Mouse (Mus musculus) C3H10T1/2 (cell line): ENCODE measurements around the gene Ubxn7. TPM values are rescaled to one million over a fixed set of nuclear protein-coding genes. Genes with fewer than 3 reads are reported as not detected.

Experiments used
- polyA plus RNA-seq, 2 experiments: library from polyadenylated mRNA; unstranded; fragments of >200 nt; fragmentation: generic; extraction: Trizol; gene quantifications; one replicate each; pipeline ENCODE4 v1.2.1; 2012; ENCODE audit warnings: missing spikeins in 2 of 2

Gene Ubxn7
- polyA plus RNA-seq: 1 to 10 TPM in 1 of 2 experiments, under 1 TPM in 1; 0.32 to 3.5 TPM

DNA sequence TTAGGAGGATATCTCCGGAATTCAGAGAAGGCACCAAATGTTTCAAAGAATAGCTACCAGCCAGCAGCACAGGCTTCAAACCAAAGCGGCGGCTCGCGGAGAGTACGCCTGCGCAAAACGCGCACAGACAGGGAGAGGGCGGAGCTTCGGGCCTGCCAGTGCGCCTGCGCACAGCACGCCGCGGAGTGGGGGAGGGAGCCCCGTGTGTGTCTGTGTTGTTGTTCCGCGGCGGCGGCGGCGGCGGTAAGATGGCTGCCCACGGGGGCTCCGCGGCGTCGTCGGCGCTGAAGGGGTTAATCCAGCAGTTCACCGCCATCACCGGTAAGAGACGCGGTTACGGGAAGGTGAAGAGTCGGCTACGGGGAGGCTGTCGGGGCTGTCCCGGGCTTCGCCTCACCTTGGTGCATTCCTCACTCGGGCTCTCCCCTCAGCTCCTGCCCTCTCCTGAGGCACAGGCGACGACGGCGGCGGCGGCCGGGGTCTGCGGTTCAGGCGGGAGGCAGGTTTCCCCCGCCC lies at the start of gene Ubxn7:
TSS of gene Ubxn7 (plus strand) at position 218 of the 516 bp plus-strand sequence.

GRCm38 (mm10) chr16:32400267-32400666 lies 68.2 kb downstream of the Ubxn7 start, which contains the start of gene Tm4sf19:
Tm4sf19 (plus strand) TSS chr16:32400506.

DNA sequence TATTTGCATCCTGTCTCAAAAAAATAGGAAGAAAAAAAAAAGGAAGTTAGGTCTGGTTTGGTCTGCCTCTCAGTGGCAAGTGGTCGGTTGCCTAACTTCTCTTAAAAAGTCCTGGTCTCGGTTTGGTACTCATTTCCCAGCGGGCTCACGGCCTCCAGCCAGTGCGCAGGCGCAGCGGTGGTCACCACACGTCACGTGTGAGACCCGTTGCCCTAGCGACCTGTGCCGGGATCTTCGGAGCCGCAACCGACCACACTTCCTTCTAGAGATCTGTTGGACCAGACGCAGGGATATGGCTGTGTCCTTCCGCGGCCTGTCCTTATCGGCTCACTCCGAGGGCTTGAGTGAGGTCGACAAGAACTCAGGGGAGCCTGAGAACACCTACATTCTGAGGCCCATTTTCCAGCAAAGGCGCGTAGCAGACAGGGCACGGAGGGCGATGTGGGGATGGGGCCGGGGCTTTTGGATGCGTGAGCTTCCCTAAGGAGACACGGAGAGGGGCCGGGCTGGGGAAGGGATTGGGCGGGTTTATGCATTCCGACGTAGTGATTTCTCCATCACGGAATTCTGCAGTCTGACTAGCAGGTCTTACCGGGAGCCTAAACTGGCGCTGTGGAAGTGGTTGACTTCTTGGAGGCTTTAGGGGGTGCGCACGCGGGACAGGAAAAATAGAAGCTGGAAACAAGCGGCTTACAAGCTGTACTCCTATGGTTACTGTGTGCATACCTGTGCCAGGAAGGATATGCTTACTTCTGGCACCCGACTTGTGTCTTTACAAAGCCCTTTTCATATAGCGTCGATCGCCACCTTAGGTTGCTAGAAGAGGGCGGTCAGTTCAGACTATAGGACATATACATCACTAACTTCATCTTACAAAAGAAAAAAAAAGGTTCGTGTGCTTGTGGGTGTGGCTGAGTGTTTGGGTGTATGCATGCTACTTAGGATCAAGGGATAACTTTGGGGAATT lies 87.7 kb downstream of the Ubxn7 start, which contains the start of gene Tctex1d2:
TSS of gene Tctex1d2 (plus strand) at position 186 of the 967 bp plus-strand sequence.

DNA sequence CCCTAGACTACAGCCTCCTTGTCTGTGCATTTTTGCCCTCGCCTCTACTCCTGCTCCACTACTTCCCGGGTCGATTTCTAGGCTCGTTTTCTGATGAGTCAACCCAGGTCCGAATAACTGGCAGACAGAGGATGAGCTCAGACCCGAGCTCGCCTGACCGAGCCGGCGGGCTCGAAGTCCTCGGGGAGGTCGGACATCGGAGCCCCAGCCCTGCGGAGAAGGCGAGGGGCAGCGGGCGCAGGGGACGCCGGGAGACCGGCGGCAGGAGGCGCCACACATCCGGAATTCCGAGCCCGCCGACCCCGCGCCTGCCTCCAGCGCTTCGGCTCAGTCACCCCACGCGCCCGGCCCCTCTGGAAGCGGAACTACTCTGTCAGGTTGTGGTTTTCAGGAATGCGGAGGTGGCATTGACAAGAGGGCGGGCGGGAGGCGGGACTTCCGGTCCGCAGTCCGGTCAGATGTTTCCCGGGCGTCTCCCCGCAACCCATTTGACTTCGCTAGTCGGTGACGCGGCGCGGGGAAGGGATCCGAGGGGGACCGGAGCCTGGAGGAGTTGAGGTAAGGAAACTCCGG lies 98.5 kb downstream of the Ubxn7 start, which contains the start of gene Pcyt1a:
TSS of gene Pcyt1a (plus strand) at position 448 of the 573 bp plus-strand sequence.

Other genes with a start within 250 kb of the Ubxn7 start
- gene Pigx, start 232.5 kb upstream of the Ubxn7 start, polyA plus RNA-seq: 10 to 100 TPM; 12.1 to 35.1 TPM
- 10 to 100 TPM in 1 of 2 experiments, 1 to 10 TPM in 1; 1.7 to 13.2 TPM for gene Cep19, start 232.5 kb upstream of the Ubxn7 start, polyA plus RNA-seq
- not detected for gene Nrros, start 166.7 kb upstream of the Ubxn7 start, polyA plus RNA-seq
- not detected for gene Bex6, start 152.4 kb upstream of the Ubxn7 start, polyA plus RNA-seq
- gene Fbxo45, start 85.1 kb upstream of the Ubxn7 start, polyA plus RNA-seq: 1 to 10 TPM in 1 of 2 experiments, under 1 TPM in 1; 0.44 to 3.6 TPM
- gene Wdr53, start 85.0 kb upstream of the Ubxn7 start, polyA plus RNA-seq: 10 to 100 TPM in 1 of 2 experiments, 1 to 10 TPM in 1; 4.1 to 11.1 TPM
- not detected for gene Smco1, start 60.8 kb upstream of the Ubxn7 start, polyA plus RNA-seq
- gene Rnf168, start 54.8 kb upstream of the Ubxn7 start, polyA plus RNA-seq: 1 to 10 TPM; 1.7 to 5.0 TPM
- gene Tm4sf19, start 68.2 kb downstream of the Ubxn7 start, polyA plus RNA-seq: under 1 TPM in 1 of 2 experiments, not detected in 1; 0.06 TPM
- gene Tctex1d2, start 87.4 kb downstream of the Ubxn7 start, polyA plus RNA-seq: 10 to 100 TPM in 1 of 2 experiments, 1 to 10 TPM in 1; 2.8 to 19.6 TPM
- gene Pcyt1a, start 98.7 kb downstream of the Ubxn7 start, polyA plus RNA-seq: 10 to 100 TPM in 1 of 2 experiments, 1 to 10 TPM in 1; 2.3 to 16.0 TPM
- under 1 TPM; 0.42 to 0.95 TPM for gene Slc51a, start 155.6 kb downstream of the Ubxn7 start, polyA plus RNA-seq
- not detected for gene Zdhhc19, start 164.0 kb downstream of the Ubxn7 start, polyA plus RNA-seq